Mouse (Mus musculus) layer of hippocampus, postnatal 36 days (tissue): ENCODE measurements around the gene H2al1m. TPM values are rescaled to one million over a fixed set of nuclear protein-coding genes. Genes with fewer than 3 reads are reported as not detected.
"Not testable (repeated sequence)": the region's sequence is repeated elsewhere in the genome, so short reads cannot be mapped to it uniquely, and the experiment has no call there.

Source experiments
- DNase-seq, 2 experiments: peaks; one replicate each; pipeline ENCODE4 v3.0.0; 2022
- total RNA-seq, 2 experiments: library from RNA; stranded (reverse); gene quantifications; 2 replicates each; pipeline ENCODE4 v1.2.3; 2021

The H2al1m gene
- total RNA-seq, 2 experiments from 2014 or later: 0.72 TPM; not detected in 1

DNA sequence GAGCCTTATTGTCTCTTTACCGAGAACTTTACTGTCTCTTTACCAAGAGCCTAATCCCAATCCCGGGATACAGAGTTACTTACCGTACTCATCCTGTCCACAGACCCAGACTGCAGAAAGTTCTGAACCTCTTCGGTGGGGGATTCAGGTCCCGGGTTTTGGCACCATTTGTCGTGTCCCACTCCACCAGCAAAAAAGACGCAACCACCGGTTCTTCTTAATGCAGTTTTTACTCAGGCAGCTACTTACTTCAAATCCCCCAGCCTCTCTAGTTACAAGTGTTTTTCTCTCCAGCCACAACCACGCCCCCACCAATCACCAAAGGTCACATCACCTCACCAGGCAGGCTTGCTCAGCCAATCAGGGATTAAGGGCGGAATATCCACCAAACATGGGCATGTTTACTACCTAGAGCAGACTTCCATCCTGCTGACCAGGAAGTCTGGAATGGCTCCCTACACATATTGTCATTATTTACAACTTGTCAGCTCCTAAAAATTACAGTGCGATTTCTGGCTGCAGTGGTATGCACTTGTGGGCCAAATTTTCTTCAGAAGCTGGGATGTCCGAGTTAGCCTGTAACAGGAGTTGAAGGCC, 48.9 kb downstream of the H2al1m start:
- not testable (repeated sequence) for DNase-seq

GRCm38 (mm10) chrX:9333035-9333434, 49.5 kb downstream of the H2al1m start:
- peak; percentile 6 to 35 for DNase-seq

Other genes starting within 250 kb of the H2al1m start
- gene Fthl17f, start 220.7 kb upstream of the H2al1m start, total RNA-seq: not detected
- gene 4930402K13Rik, start 179.2 kb upstream of the H2al1m start, total RNA-seq: not detected
- 1 to 10 TPM; 5.6 to 5.7 TPM for gene Lancl3, start 83.9 kb upstream of the H2al1m start, total RNA-seq
- not detected for gene Gm14862, start 26.9 kb upstream of the H2al1m start, total RNA-seq
- 10 to 100 TPM; 14.9 to 16.7 TPM for gene Xk, start 11.0 kb upstream of the H2al1m start, total RNA-seq
- gene H2al1k, start 66.9 kb downstream of the H2al1m start, total RNA-seq: not detected
- under 1 TPM; 0.61 to 0.80 TPM for gene Cybb, start 204.0 kb downstream of the H2al1m start, total RNA-seq